Mouse (Mus musculus) cerebellum, adult 2 months (tissue): Measurements from ENCODE around the gene Nanos1. TPM values are rescaled to one million over a fixed set of nuclear protein-coding genes. Genes with fewer than 3 reads are reported as not detected.
A peak's percentile ranks its signal among the peaks of the same experiment; 100 is the strongest.

Source experiments
- DNase-seq, 2 experiments: peaks; one replicate each; pipeline ENCODE4 v3.0.0; 2021
- H3K27ac ChIP-seq: fragments of 200-500 bp; 2 replicates; pipeline ENCODE4 v1.5.1; 2012; ENCODE audit warnings: low read length, control low read depth, inconsistent platforms; ENCODE audit not compliant: insufficient read depth
- H3K27me3 ChIP-seq: fragments of 200-500 bp; 2 replicates; pipeline ENCODE4 v1.6.1; 2012; ENCODE audit warnings: inconsistent platforms, mild to moderate bottlenecking, low read length, moderate library complexity; ENCODE audit not compliant: control insufficient read depth, insufficient read depth
- H3K4me1 ChIP-seq: fragments of 200-500 bp; 2 replicates; pipeline ENCODE4 v1.6.1; 2011; ENCODE audit warnings: low read length; ENCODE audit not compliant: control insufficient read depth, insufficient read depth
- H3K4me3 ChIP-seq: fragments of 200-500 bp; replicated peaks from 2 replicates; pipeline ENCODE3; 2011; ENCODE audit warnings: mild to moderate bottlenecking, low read depth, low read length, control low read depth; ENCODE audit not compliant: insufficient read depth
- CTCF ChIP-seq: fragments of 200-500 bp; IDR thresholded peaks from 2 replicates; pipeline ENCODE4 v1.5.1; 2011; ENCODE audit warnings: low read depth, mild to moderate bottlenecking, control low read depth, low read length, moderate library complexity, borderline replicate concordance; ENCODE audit not compliant: insufficient read depth
- POLR2A ChIP-seq: fragments of 200-500 bp; IDR thresholded peaks from 2 replicates; pipeline ENCODE4 v1.6.1; 2011; ENCODE audit warnings: low read length, control low read depth, borderline replicate concordance; ENCODE audit not compliant: insufficient read depth
- WGBS: fragments of 180-500 bp; shearing (Covaris S2); methylation state at CpG from one replicate; pipeline ENCODE4 v1.1.7; 2018; 5-methylcytosine and 5-hydroxymethylcytosine counted together
- polyA plus RNA-seq: library from polyadenylated mRNA; depleted of rRNA; stranded (reverse); fragments of >200 nt; gene quantifications from 2 replicates; pipeline ENCODE4 v1.2.3, GENCODE M21; 2012; rRNA removed

Nanos1 gene
- polyA plus RNA-seq: 10.0 and 11.4 TPM in 2 replicates

GRCm38 (mm10) chr19:60755438-60756191, at the start of gene Nanos1:
TSS of gene Nanos1 (plus strand) at chr19:60755987.
- peak; percentile 92 to 94 for DNase-seq
- Histone ChIP-seq H3K4me1 (peaks cover 3% of the 10 kb centered on the region; the same call in 1 of the 2 replicates), H3K4me3 (peak within 1 kb of the TSS; percentile 75), H3K27me3 (no peaks in the 10 kb centered on the region), H3K27ac (peak within 1 kb of the TSS; percentile 79)
- WGBS: under 1% methylated on average over 58 of the region's 58 CpGs
- TF ChIP-seq CTCF (no peak), POLR2A (peak; percentile 31; the same call in 1 of the 2 replicates)

- Histone ChIP-seq H3K27me3 (no peaks in the 10 kb centered on the region), H3K4me1 (no peaks in the 10 kb centered on the region), H3K4me3 (no peak overlapping the region), H3K27ac (no peak overlapping the region)
- WGBS: 83% methylated on average over 4 of the region's 4 CpGs
- DNase-seq: no peak
- TF ChIP-seq CTCF (no peak), POLR2A (no peak)
These were observed 46.4 kb upstream of the Nanos1 start for GRCm38 (mm10) chr19:60709193-60709900.

- TF ChIP-seq CTCF (no peak), POLR2A (no peak)
- Histone ChIP-seq H3K4me1 (no peaks in the 10 kb centered on the region), H3K27ac (no peak overlapping the region), H3K4me3 (no peak overlapping the region), H3K27me3 (no peaks in the 10 kb centered on the region)
- DNase-seq: no peak
- WGBS: 56% methylated on average over 3 of the region's 3 CpGs
These were observed 45.6 kb upstream of the Nanos1 start for GRCm38 (mm10) chr19:60710196-60710595.

GRCm38 (mm10) chr19:60712577-60712976, 43.2 kb upstream of the Nanos1 start:
- 87% methylated on average over 2 of the region's 2 CpGs for WGBS
- no peak for DNase-seq
- H3K4me3 ChIP-seq: no peak overlapping the region
- H3K27ac ChIP-seq: no peak overlapping the region
- H3K27me3 ChIP-seq: no peaks in the 10 kb centered on the region
- H3K4me1 ChIP-seq: no peaks in the 10 kb centered on the region
- TF ChIP-seq POLR2A: no peak
- TF ChIP-seq CTCF: no peak

GRCm38 (mm10) chr19:60716381-60716780, 39.4 kb upstream of the Nanos1 start:
- Histone ChIP-seq H3K4me1 (no peaks in the 10 kb centered on the region), H3K27me3 (no peaks in the 10 kb centered on the region), H3K4me3 (no peak overlapping the region), H3K27ac (no peak overlapping the region)
- DNase-seq: no peak
- TF ChIP-seq CTCF (no peak), POLR2A (no peak)
- 96% methylated on average over 2 of the region's 2 CpGs for WGBS

- peak; percentile 32 to 35 for DNase-seq
- H3K27me3 ChIP-seq: no peaks in the 10 kb centered on the region
- WGBS: 57% methylated on average over 2 of the region's 2 CpGs
- TF ChIP-seq CTCF (peak; percentile 68), POLR2A (no peak)
- no peak overlapping the region for H3K27ac ChIP-seq
- H3K4me1 ChIP-seq: no peaks in the 10 kb centered on the region
- no peak overlapping the region for H3K4me3 ChIP-seq
These were observed 25.4 kb upstream of the Nanos1 start for GRCm38 (mm10) chr19:60730281-60730852.

- Histone ChIP-seq H3K4me1 (no peaks in the 10 kb centered on the region), H3K27ac (no peak overlapping the region), H3K4me3 (no peak overlapping the region), H3K27me3 (no peaks in the 10 kb centered on the region)
- WGBS: 67% methylated on average over 1 of the region's 1 CpGs
- DNase-seq: no peak
- TF ChIP-seq CTCF (no peak), POLR2A (no peak)
These were observed 24.5 kb upstream of the Nanos1 start for GRCm38 (mm10) chr19:60731299-60731698.
